Mouse (Mus musculus) midbrain, postnatal 0 days (tissue): ENCODE results near the gene Gns. TPM values are rescaled to one million over a fixed set of nuclear protein-coding genes. Genes with fewer than 3 reads are reported as not detected.

Source experiments
- ATAC-seq: fragments of 200-750 bp; cut with Nextera tagmentation; 2 replicates; pipeline ENCODE4 v1.8.0; 2017; ENCODE audit warnings: moderate number of reproducible peaks, mild to moderate bottlenecking, moderate TSS enrichment, moderate library complexity; ENCODE audit not compliant: low FRiP score
- DNase-seq: peaks from one replicate; pipeline ENCODE4 v3.0.0-alpha.2; 2015; ENCODE audit warnings: low spot score
- H3K27ac ChIP-seq: fragments of 300-500 bp; sonication (generic); 2 replicates; pipeline ENCODE4 v1.5.1; 2014; ENCODE audit warnings: low read depth, mild to moderate bottlenecking, low read length, mixed read lengths
- H3K27me3 ChIP-seq: fragments of 300-500 bp; sonication (generic); 2 replicates; pipeline ENCODE4 v1.6.1; 2014; ENCODE audit warnings: low read length, control low read depth, mixed read lengths; ENCODE audit not compliant: insufficient read depth
- H3K36me3 ChIP-seq: fragments of 300-500 bp; sonication (generic); 2 replicates; pipeline ENCODE4 v1.6.1; 2014; ENCODE audit warnings: low read length, control low read depth, mixed read lengths; ENCODE audit not compliant: insufficient read depth
- H3K4me1 ChIP-seq: fragments of 300-500 bp; sonication (generic); 2 replicates; pipeline ENCODE4 v1.6.1; 2014; ENCODE audit warnings: mild to moderate bottlenecking, control low read depth, antibody characterized with exemption, low read length, mixed read lengths; ENCODE audit not compliant: insufficient read depth
- H3K4me2 ChIP-seq: fragments of 300-500 bp; sonication (generic); 2 replicates; pipeline ENCODE4 v1.6.1; 2014; ENCODE audit warnings: low read depth, mild to moderate bottlenecking, low read length, mixed read lengths; ENCODE audit not compliant: poor library complexity, severe bottlenecking
- H3K4me3 ChIP-seq: fragments of 300-500 bp; sonication (generic); 2 replicates; pipeline ENCODE4 v1.5.1; 2014; ENCODE audit warnings: low read depth, mild to moderate bottlenecking, low read length, moderate library complexity
- H3K9ac ChIP-seq: fragments of 300-500 bp; sonication (generic); replicated peaks from 2 replicates; pipeline ENCODE4 v1.6.1; 2014; ENCODE audit warnings: mild to moderate bottlenecking, low read length, moderate library complexity, mixed read lengths; ENCODE audit not compliant: poor library complexity, severe bottlenecking
- H3K9me3 ChIP-seq: fragments of 300-500 bp; sonication (generic); 2 replicates; pipeline ENCODE4 v1.6.1; 2016; ENCODE audit warnings: low read length, control low read depth
- CTCF ChIP-seq: IDR thresholded peaks from 2 replicates; pipeline ENCODE4 v1.5.1; 2016; ENCODE audit warnings: antibody characterized with exemption, mild to moderate bottlenecking
- WGBS: fragments of 180-500 bp; shearing (Covaris S2); extraction: QIAGEN DNeasy Blood & Tissue Kit; methylation state at CpG from one replicate; pipeline ENCODE4 v1.1.7; 2014; 5-methylcytosine and 5-hydroxymethylcytosine counted together
- polyA plus RNA-seq: library from polyadenylated mRNA; unstranded; fragments of >200 nt; fragmentation: Nextera tagmentation; extraction: Ambion mirVana; gene quantifications from 2 replicates; pipeline ENCODE4 v1.2.1, GENCODE M21; 2015
- total RNA-seq: library from RNA; depleted of rRNA; stranded (reverse); fragments of >200 nt; gene quantifications from 2 replicates; pipeline ENCODE4 v1.2.3, GENCODE M21; 2014

Gene Gns
- total and polyA plus RNA-seq, 2 experiments from 2014 or later, result 40.4 to 84.3 TPM

GRCm38 (mm10) chr10:121423541-121424349, 58.9 kb downstream of the Gns start:
- Histone ChIP-seq H3K9ac (no peak overlapping the region), H3K9me3 (no peaks in the 10 kb centered on the region), H3K36me3 (no peaks in the 10 kb centered on the region), H3K4me3 (no peak overlapping the region), H3K27me3 (no peaks in the 10 kb centered on the region), H3K4me2 (no peak overlapping the region), H3K4me1 (peaks cover 4% of the 10 kb centered on the region), H3K27ac (no peak overlapping the region)
- WGBS, result 40% methylated on average over 16 of the region's 16 CpGs
- ATAC-seq, result peak; percentile 61; the same call in 1 of the 2 replicates
- peak; percentile 90 for DNase-seq
- TF ChIP-seq CTCF, result no peak

- WGBS, result 80% methylated on average over 3 of the region's 3 CpGs
- ATAC-seq (no peak), DNase-seq (no peak)
- peaks cover 4% of the 10 kb centered on the region for H3K4me1 ChIP-seq
- H3K4me2 ChIP-seq, result no peak overlapping the region
- no peaks in the 10 kb centered on the region for H3K36me3 ChIP-seq
- no peak overlapping the region for H3K9ac ChIP-seq
- no peak overlapping the region for H3K27ac ChIP-seq
- no peak for TF ChIP-seq CTCF
- no peak overlapping the region for H3K4me3 ChIP-seq
- H3K9me3 ChIP-seq, result no peaks in the 10 kb centered on the region
- H3K27me3 ChIP-seq, result no peaks in the 10 kb centered on the region
Measured at GRCm38 (mm10) chr10:121424455-121424854, 59.6 kb downstream of the Gns start.

GRCm38 (mm10) chr10:121425079-121425478, 60.2 kb downstream of the Gns start:
- H3K9me3 ChIP-seq, result no peaks in the 10 kb centered on the region
- ATAC-seq, result no peak
- no peak overlapping the region for H3K4me2 ChIP-seq
- DNase-seq, result no peak
- 87% methylated on average over 5 of the region's 5 CpGs for WGBS
- no peak overlapping the region for H3K27ac ChIP-seq
- no peaks in the 10 kb centered on the region for H3K36me3 ChIP-seq
- H3K4me1 ChIP-seq, result peaks cover 6% of the 10 kb centered on the region
- H3K27me3 ChIP-seq, result no peaks in the 10 kb centered on the region
- H3K9ac ChIP-seq, result no peak overlapping the region
- no peak overlapping the region for H3K4me3 ChIP-seq
- no peak for TF ChIP-seq CTCF

GRCm38 (mm10) chr10:121425506-121426025, 60.7 kb downstream of the Gns start:
- Histone ChIP-seq H3K9ac (no peak overlapping the region), H3K9me3 (no peaks in the 10 kb centered on the region), H3K4me1 (peaks cover 7% of the 10 kb centered on the region), H3K27me3 (no peaks in the 10 kb centered on the region), H3K4me3 (no peak overlapping the region), H3K36me3 (no peaks in the 10 kb centered on the region), H3K4me2 (no peak overlapping the region), H3K27ac (no peak overlapping the region)
- DNase-seq (no peak), ATAC-seq (no peak)
- no peak for TF ChIP-seq CTCF
- 72% methylated on average over 14 of the region's 14 CpGs for WGBS

GRCm38 (mm10) chr10:121426458-121427070, 61.7 kb downstream of the Gns start:
- no peaks in the 10 kb centered on the region for H3K36me3 ChIP-seq
- H3K9ac ChIP-seq, result no peak overlapping the region
- H3K4me1 ChIP-seq, result peaks cover 7% of the 10 kb centered on the region
- H3K4me3 ChIP-seq, result no peak overlapping the region
- TF ChIP-seq CTCF, result no peak
- H3K9me3 ChIP-seq, result no peaks in the 10 kb centered on the region
- no peak for DNase-seq
- H3K4me2 ChIP-seq, result no peak overlapping the region
- no peak for ATAC-seq
- 47% methylated on average over 5 of the region's 5 CpGs for WGBS
- no peaks in the 10 kb centered on the region for H3K27me3 ChIP-seq
- no peak overlapping the region for H3K27ac ChIP-seq

- TF ChIP-seq CTCF, result peak; percentile 54
- Histone ChIP-seq H3K9ac (no peak overlapping the region), H3K4me2 (no peak overlapping the region), H3K9me3 (no peaks in the 10 kb centered on the region), H3K4me1 (peaks cover 7% of the 10 kb centered on the region), H3K27me3 (no peaks in the 10 kb centered on the region), H3K36me3 (no peaks in the 10 kb centered on the region), H3K27ac (no peak overlapping the region), H3K4me3 (no peak overlapping the region)
- ATAC-seq, result no peak
- no peak for DNase-seq
- WGBS, result 62% methylated on average over 5 of the region's 5 CpGs
Measured at GRCm38 (mm10) chr10:121427136-121427535, 62.2 kb downstream of the Gns start.
